Mouse (Mus musculus) ES-Bruce4 (cell line): ENCODE measurements at regions not wholly inside any gene's neighbourhood (a gene's known extent, or its start where the extent isn't known, plus 50 kb on each side); places are given as distances from the start of the nearest gene placed in this dataset.
A peak's percentile ranks its signal among the peaks of the same experiment; 100 is the strongest.

Experiments used
- H3K27ac ChIP-seq: 2 replicates; pipeline ENCODE4 v1.5.1; 2012; ENCODE audit warnings: low read length, inconsistent platforms; ENCODE audit not compliant: insufficient read depth
- H3K27me3 ChIP-seq: 2 replicates; pipeline ENCODE4 v1.6.1; 2012; ENCODE audit warnings: mild to moderate bottlenecking, low read length, inconsistent platforms; ENCODE audit not compliant: control insufficient read depth, poor library complexity, insufficient read depth, severe bottlenecking
- H3K36me3 ChIP-seq: 2 replicates; pipeline ENCODE4 v1.6.1; 2012; ENCODE audit warnings: inconsistent platforms, mild to moderate bottlenecking, low read length, moderate library complexity; ENCODE audit not compliant: control insufficient read depth, poor library complexity, insufficient read depth, severe bottlenecking
- H3K4me1 ChIP-seq: one replicate; pipeline ENCODE4 v1.8.1; 2011; ENCODE audit warnings: low read length; ENCODE audit not compliant: control insufficient read depth, insufficient read depth
- H3K4me3 ChIP-seq: 2 replicates; pipeline ENCODE4 v1.5.1; 2011; ENCODE audit warnings: low read depth, mild to moderate bottlenecking, low read length
- H3K9ac ChIP-seq: 2 replicates; pipeline ENCODE4 v1.6.1; 2012; ENCODE audit warnings: low read depth, mild to moderate bottlenecking, inconsistent platforms; ENCODE audit not compliant: poor library complexity, severe bottlenecking
- H3K9me3 ChIP-seq: replicated peaks from 2 replicates; pipeline ENCODE4 v1.6.1; 2012; ENCODE audit warnings: mild to moderate bottlenecking, low read length, inconsistent platforms; ENCODE audit not compliant: control insufficient read depth, poor library complexity, insufficient read depth, severe bottlenecking
- CTCF ChIP-seq: IDR thresholded peaks from one replicate; pipeline ENCODE4 v1.8.1; 2011; ENCODE audit warnings: low read depth, low read length
- EP300 ChIP-seq: IDR thresholded peaks from 2 replicates; pipeline ENCODE4 v1.6.1; 2011; ENCODE audit warnings: low read depth, low read length; ENCODE audit not compliant: insufficient read depth
- POLR2A ChIP-seq: IDR thresholded peaks from one replicate; pipeline ENCODE4 v1.8.1; 2011; ENCODE audit warnings: low read length; ENCODE audit not compliant: insufficient read depth

- H3K27ac ChIP-seq, result no peak overlapping the region
- no peaks in the 10 kb centered on the region for H3K27me3 ChIP-seq
- H3K9ac ChIP-seq, result no peak overlapping the region
- no peak overlapping the region for H3K4me3 ChIP-seq
- no peaks in the 10 kb centered on the region for H3K36me3 ChIP-seq
- H3K9me3 ChIP-seq, result no peaks in the 10 kb centered on the region
- H3K4me1 ChIP-seq, result no peaks in the 10 kb centered on the region
- TF ChIP-seq POLR2A (no peak), EP300 (no peak), CTCF (no peak)
These were observed 96.5 kb upstream of the Btg3 start for GRCm38 (mm10) chr16:78473456-78473855.

GRCm38 (mm10) chr16:78459996-78460395, 83.0 kb upstream of the Btg3 start:
- TF ChIP-seq CTCF (no peak), POLR2A (no peak), EP300 (no peak)
- no peak overlapping the region for H3K9ac ChIP-seq
- H3K36me3 ChIP-seq, result no peaks in the 10 kb centered on the region
- no peak overlapping the region for H3K4me3 ChIP-seq
- no peaks in the 10 kb centered on the region for H3K4me1 ChIP-seq
- H3K27me3 ChIP-seq, result no peaks in the 10 kb centered on the region
- no peaks in the 10 kb centered on the region for H3K9me3 ChIP-seq
- no peak overlapping the region for H3K27ac ChIP-seq

GRCm38 (mm10) chr16:78457731-78458151, 80.7 kb upstream of the Btg3 start:
- H3K27me3 ChIP-seq, result no peaks in the 10 kb centered on the region
- H3K4me3 ChIP-seq, result no peak overlapping the region
- H3K27ac ChIP-seq, result no peak overlapping the region
- no peaks in the 10 kb centered on the region for H3K36me3 ChIP-seq
- TF ChIP-seq EP300, result no peak
- no peak for TF ChIP-seq POLR2A
- TF ChIP-seq CTCF, result no peak
- no peak overlapping the region for H3K9ac ChIP-seq
- no peaks in the 10 kb centered on the region for H3K4me1 ChIP-seq
- no peaks in the 10 kb centered on the region for H3K9me3 ChIP-seq

- H3K27ac ChIP-seq, result peak overlapping the region; percentile 41; the same call in 1 of the 2 replicates
These were observed 79.4 kb upstream of the Btg3 start for GRCm38 (mm10) chr16:78456345-78456744.

GRCm38 (mm10) chr16:78454509-78454908, 77.5 kb upstream of the Btg3 start:
- Histone ChIP-seq H3K4me1 (no peaks in the 10 kb centered on the region), H3K4me3 (no peak overlapping the region), H3K9ac (no peak overlapping the region), H3K27me3 (no peaks in the 10 kb centered on the region), H3K27ac (no peak overlapping the region), H3K36me3 (no peaks in the 10 kb centered on the region), H3K9me3 (peaks cover 12% of the 10 kb centered on the region)
- TF ChIP-seq POLR2A (no peak), EP300 (no peak), CTCF (no peak)

More at GRCm38 (mm10) chr16:78456345-78456744, 79.4 kb upstream of the Btg3 start:
- H3K9me3 ChIP-seq, result no peaks in the 10 kb centered on the region
- no peaks in the 10 kb centered on the region for H3K36me3 ChIP-seq
- peak overlapping the region; percentile 30; the same call in 1 of the 2 replicates for H3K9ac ChIP-seq
- H3K4me3 ChIP-seq, result peak overlapping the region; percentile 41; the same call in 1 of the 2 replicates
- no peaks in the 10 kb centered on the region for H3K4me1 ChIP-seq
- TF ChIP-seq EP300 (0 out of 2 replicates have a peak, but pooled peaks have one; percentile 13), POLR2A (no peak)
- H3K27me3 ChIP-seq, result no peaks in the 10 kb centered on the region

GRCm38 (mm10) chr16:78452303-78452702, 75.3 kb upstream of the Btg3 start:
- TF ChIP-seq CTCF, result peak; percentile 52
- TF ChIP-seq EP300, result no peak
- TF ChIP-seq POLR2A, result no peak
- H3K27me3 ChIP-seq, result no peaks in the 10 kb centered on the region

GRCm38 (mm10) chr16:78451750-78452149, 74.8 kb upstream of the Btg3 start:
- Histone ChIP-seq H3K27ac (no peak overlapping the region), H3K36me3 (no peaks in the 10 kb centered on the region), H3K27me3 (no peaks in the 10 kb centered on the region), H3K4me3 (no peak overlapping the region), H3K9me3 (peaks cover 22% of the 10 kb centered on the region), H3K4me1 (no peaks in the 10 kb centered on the region), H3K9ac (no peak overlapping the region)
- TF ChIP-seq EP300 (no peak), CTCF (no peak), POLR2A (no peak)

More at GRCm38 (mm10) chr16:78452303-78452702, 75.3 kb upstream of the Btg3 start:
- Histone ChIP-seq H3K36me3 (no peaks in the 10 kb centered on the region), H3K27ac (no peak overlapping the region), H3K4me3 (no peak overlapping the region), H3K9me3 (peaks cover 21% of the 10 kb centered on the region), H3K4me1 (no peaks in the 10 kb centered on the region), H3K9ac (no peak overlapping the region)
